Mouse (Mus musculus): Measurements from ENCODE around the gene Hist3h2a.

Gene Hist3h2a

GRCm38 (mm10) chr11:58990794-58991193 is 36.3 kb downstream of the Hist3h2a start:
- no peak for DNase-seq (ENCODE audit: low spot score in 2 of 2)

- DNase-seq (ENCODE audit: low spot score in 2 of 2) = no peak
These were observed 37.4 kb downstream of the Hist3h2a start for GRCm38 (mm10) chr11:58991911-58992310.

- DNase-seq (ENCODE audit: low spot score in 2 of 2) = no peak
These were observed 38.7 kb downstream of the Hist3h2a start for GRCm38 (mm10) chr11:58993091-58993670.

GRCm38 (mm10) chr11:58994337-58994826 is 39.9 kb downstream of the Hist3h2a start:
- peak in 1 of 2 experiments; percentile 74 for DNase-seq (ENCODE audit: low spot score in 2 of 2)

GRCm38 (mm10) chr11:58995061-58995806 is 40.7 kb downstream of the Hist3h2a start:
- DNase-seq (ENCODE audit: low spot score in 2 of 2) = no peak

GRCm38 (mm10) chr11:58995807-58996370 is 41.4 kb downstream of the Hist3h2a start:
- peak in 1 of 2 experiments; percentile 55 for DNase-seq (ENCODE audit: low spot score in 2 of 2)

- no peak for DNase-seq (ENCODE audit: low spot score in 2 of 2)
These were observed 43.1 kb downstream of the Hist3h2a start for GRCm38 (mm10) chr11:58997541-58997940.

- no peak for DNase-seq (ENCODE audit: low spot score in 2 of 2)
These were observed 44.7 kb downstream of the Hist3h2a start for GRCm38 (mm10) chr11:58999158-58999557.

GRCm38 (mm10) chr11:58999830-59000229 is 45.3 kb downstream of the Hist3h2a start:
- DNase-seq (ENCODE audit: low spot score in 2 of 2) = no peak

- no peak for DNase-seq (ENCODE audit: low spot score in 2 of 2)
These were observed 46.1 kb downstream of the Hist3h2a start for GRCm38 (mm10) chr11:59000635-59001034.

- no peak for DNase-seq (ENCODE audit: low spot score in 2 of 2)
These were observed 48.0 kb downstream of the Hist3h2a start for GRCm38 (mm10) chr11:59002327-59003079.

All from spleen, postnatal 10 days (tissue).